In genomic region chr16:78197252-78197896, GRCm38 (mm10) we compare ENCODE assay signal across 8 mouse cellular contexts.
A peak's percentile ranks its signal among the peaks of the same experiment; 100 is the strongest.
DNase-seq lines count a peak whose midpoint lies in the region; TF ChIP-seq lines count a peak whose summit lies in the region.

No protein-coding gene starts in this region.

- no peaks in the 10 kb centered on the region for H3K27me3 ChIP-seq in heart, embryonic 10.5 days (ENCODE audit: insufficient read depth, poor library complexity, severe bottlenecking)

- H3K4me3 ChIP-seq in heart, embryonic 10.5 days: no peak overlapping the region
- no peak overlapping the region for H3K4me3 ChIP-seq in lung, adult 2 months (replicated peaks; ENCODE audit: extremely low read depth, low read depth, low read length)

- H3K36me3 ChIP-seq in heart, embryonic 10.5 days: no peaks in the 10 kb centered on the region

- DNase-seq in CD4-positive helper T cell, adult 2 months (ENCODE audit: low read depth, low spot score): peak; percentile 85
- peak; percentile 69 to 75 for DNase-seq in adrenal gland, adult 18-20 months (ENCODE audit: low spot score in 2 of 2)
- DNase-seq in embryo, embryonic 11.5 days (ENCODE audit: low read depth, low spot score): peak; percentile 74
- DNase-seq in heart, embryonic 10.5 days (ENCODE audit: low spot score): peak; percentile 86
- DNase-seq in large intestine, adult 2 months (ENCODE audit: low read depth, low spot score): peak; percentile 68
- peak; percentile 73 for DNase-seq in lung, adult 2 months
- peak; percentile 68 for DNase-seq in ovary, postnatal 14 days (ENCODE audit: low spot score)
- DNase-seq in thymus, postnatal 25 days: peak; percentile 84

- TF ChIP-seq POLR2A in lung, adult 2 months (IDR thresholded peaks at IDR 0.05; ENCODE audit: borderline replicate concordance, extremely low read depth, low read depth, low read length): no peak

- H3K9me3 ChIP-seq in heart, embryonic 10.5 days: no peaks in the 10 kb centered on the region

- no peak overlapping the region for H3K27ac ChIP-seq in heart, embryonic 10.5 days

- TF ChIP-seq CTCF in lung, adult 2 months (IDR thresholded peaks at IDR 0.05; ENCODE audit: insufficient read depth, low read length): peak; percentile 49

- H3K4me1 ChIP-seq in heart, embryonic 10.5 days: no peaks in the 10 kb centered on the region
- peaks cover 3% of the 10 kb centered on the region; the same call in 1 of the 2 replicates for H3K4me1 ChIP-seq in lung, adult 2 months (ENCODE audit: control insufficient read depth, insufficient read depth, low read length)

- 14% methylated on average over 10 of the region's 10 CpGs for WGBS in heart, embryonic 10.5 days
- 8% methylated on average over 10 of the region's 10 CpGs for WGBS in large intestine, adult 2 months
- 10% methylated on average over 10 of the region's 10 CpGs for WGBS in lung, adult 2 months
